Mouse (Mus musculus) layer of hippocampus, adult 9-11 months (tissue): Measurements from ENCODE around the gene Spsb1.

ENCODE experiments used
- DNase-seq: peaks from one replicate; pipeline ENCODE4 v3.0.0; 2022

Gene Spsb1

DNA sequence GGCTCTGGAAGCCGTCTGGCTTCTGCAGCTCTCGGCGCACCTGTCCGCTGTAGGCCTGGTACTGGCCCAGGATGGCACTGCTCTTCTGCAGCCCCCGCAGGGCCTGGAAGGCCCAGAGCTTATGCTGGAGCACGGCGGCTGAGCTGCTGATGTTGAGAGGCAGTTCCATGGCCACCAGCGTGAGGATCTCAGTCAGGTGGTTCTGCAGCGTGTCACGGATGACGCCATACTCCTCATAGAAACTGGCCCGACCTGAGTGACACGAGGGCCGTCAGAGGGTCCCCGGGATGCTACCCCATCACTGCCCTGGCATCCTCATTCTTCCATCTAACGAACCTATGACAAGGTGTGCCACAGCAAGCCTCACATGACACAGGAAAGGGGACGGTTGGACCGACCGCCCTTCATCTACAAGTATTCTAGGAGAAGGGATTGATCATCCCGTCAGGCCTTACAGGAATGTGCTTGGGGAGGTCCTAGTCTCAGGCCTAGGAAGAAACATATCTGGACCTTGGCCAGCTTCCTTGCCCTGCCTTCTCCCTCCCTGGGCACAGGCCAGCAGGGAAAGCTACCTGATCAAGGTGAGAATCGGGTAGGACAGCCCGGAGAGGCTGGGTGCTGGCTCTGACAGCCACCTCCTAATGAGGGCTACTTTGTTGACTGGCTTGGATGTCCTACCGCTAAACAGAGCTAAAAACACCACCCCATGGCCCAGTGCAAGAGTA lies 29.2 kb upstream of the Spsb1 start:
- DNase-seq: no peak

DNA sequence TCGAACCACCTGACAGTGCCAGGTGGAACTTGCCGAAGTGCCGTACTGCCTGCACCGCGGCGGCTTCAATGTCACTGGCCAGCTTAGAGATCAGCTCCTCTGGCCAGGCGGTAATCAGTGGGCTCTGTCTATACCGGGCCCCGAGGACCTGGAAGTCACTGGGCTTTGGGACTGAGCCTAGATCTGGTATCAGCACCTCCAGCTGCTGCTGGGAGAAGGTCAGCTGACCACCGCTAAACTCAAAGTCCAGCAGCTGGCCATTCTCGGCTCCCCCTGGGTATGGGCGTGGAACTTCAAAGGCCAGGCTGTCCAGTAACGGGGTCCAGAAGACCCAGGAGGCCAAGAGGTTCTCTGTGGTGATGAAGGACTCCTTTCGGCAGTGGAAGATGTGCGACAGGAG lies 27.3 kb upstream of the Spsb1 start:
- no peak for DNase-seq

DNA sequence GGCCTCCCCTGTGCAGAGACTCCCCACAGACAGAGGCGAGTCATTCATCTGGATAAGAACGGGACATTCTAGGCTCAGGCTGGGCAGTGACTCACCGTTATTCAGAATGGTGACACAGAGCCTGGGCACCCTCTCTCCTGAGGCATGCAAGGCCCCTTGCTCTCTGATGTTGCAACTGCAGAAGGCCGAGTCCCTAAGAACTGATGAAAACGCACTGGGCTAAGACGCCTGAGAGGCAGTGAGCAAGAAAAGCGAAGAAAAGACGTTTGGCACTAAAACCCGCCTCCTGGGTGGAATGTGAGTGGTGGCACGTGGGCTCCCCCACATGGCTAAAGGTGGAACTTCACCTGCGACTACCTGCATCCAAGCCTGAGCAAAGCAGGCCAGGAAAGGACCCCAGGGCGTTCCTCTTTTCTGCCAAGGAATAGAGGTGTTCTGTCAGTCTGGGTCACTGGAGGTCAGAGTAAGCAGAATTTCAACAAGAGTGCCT lies 25.0 kb upstream of the Spsb1 start:
- peak; percentile 77 for DNase-seq

DNA sequence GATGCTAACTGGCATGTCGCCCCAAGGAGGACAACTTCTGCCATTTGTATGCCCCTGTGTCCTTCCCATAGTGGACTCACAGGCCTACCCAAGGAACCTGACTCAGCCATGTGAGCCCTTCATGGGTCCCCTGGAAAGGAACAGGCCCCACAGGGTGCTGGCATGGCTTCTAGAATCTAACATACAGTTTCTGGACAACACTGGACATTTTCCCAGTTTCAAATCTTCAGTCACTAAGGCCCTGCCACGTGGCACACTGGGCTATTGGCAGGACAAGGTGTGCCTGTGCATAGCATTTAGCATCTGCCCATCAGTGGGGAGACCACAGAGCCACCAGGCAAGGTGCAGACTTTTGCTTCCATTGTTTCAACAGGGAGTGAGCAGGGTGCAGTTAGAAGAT lies 24.0 kb upstream of the Spsb1 start:
- no peak for DNase-seq

DNA sequence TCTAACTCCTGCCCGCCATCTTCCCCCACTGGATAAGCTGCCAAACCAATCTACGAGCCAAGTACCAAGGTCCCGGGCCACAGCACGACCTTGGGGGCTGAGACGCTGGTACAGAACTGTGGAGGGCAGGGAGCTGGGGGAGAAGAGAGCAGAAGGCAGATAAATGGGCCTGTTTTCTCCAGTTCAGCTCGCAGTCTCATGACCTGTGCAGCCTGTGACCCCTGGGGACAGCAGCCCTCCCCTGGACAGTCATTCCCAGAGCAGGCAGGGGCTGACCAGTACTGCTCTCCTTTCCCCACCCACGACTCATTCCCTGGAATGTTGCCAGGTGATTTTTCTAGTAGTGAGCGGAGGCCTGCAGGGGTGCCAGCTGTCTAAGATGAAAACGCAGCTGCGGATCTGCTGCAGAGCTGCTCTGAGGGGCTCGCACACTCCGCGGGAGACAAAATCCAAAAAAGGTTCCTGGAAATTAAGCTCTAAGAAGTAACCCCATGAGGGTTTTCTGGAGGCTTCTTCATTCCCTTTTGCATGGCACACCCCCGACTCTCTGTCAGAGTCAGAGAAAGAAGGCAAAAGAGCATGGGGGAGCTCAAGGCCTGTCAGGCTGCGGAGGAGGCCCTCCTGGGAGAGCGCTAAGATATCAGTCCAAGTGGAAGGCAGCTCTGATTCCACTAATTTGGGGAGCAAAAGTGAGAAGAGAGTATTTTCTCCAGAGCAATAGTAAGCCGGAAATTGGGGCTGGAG lies 23.1 kb upstream of the Spsb1 start:
- no peak for DNase-seq

DNA sequence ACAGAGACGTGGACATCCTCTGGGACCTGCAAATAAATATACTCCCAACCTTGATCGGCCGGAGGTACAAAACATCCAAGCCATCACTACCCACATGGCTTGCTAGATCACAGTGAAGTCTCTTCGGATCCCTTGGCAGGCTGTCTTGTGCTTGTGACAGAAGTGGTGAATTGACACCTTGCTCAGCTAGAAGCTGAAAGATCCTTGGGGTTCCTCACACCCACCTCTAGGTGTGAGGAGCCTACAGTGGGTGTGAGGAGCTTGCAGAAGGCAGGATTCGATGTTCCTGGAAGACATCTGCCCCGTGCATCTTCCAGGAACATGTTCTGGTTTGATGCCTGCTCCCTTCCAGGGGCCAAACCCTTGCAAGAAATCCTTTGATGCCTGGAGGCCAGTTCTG lies 22.3 kb upstream of the Spsb1 start:
- no peak for DNase-seq

DNA sequence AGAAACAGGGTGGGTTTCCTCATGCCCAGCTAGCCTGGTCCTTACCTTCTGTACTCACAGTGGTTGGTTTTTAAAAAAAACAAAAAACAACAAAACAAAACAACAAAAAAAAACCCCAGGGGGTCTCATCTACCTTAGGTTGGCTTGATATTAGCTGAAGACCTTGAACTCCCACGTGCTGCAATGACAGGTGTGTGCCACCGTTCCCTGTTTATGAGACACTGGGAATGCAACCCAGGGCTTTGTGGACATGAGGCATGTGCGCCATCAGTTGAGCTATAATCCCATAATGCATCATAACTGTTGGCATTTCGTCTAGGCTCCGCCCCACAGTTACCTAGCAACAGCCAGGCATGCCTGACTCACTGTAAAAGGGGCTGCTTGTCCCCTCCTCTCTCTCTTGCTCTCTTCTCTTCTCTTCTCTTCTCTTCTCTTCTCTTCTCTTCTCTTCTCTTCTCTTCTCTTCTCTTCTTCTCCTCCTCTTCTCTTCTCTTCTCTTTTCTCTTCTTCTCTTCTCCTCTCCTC lies 20.9 kb upstream of the Spsb1 start:
- no peak for DNase-seq

DNA sequence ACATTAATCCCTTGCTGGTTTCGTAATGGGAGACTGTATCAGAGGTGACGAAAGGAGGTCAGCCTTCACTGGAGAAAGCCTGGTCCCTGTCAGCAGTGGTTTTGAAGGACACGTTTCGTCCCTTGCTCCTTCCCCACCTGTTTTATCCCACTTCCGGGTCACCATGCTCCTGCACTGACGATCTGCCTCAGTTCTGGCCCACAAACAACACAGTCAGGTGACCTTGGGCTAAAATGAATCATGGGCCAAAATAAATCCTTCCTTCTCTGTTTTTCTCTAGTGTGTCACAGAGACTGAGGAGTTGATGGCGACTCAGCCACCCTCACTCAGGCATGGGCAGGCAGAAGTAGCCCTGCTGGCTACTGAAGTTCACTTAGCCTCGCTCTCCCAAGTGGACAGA lies 20.4 kb upstream of the Spsb1 start:
- DNase-seq: no peak

DNA sequence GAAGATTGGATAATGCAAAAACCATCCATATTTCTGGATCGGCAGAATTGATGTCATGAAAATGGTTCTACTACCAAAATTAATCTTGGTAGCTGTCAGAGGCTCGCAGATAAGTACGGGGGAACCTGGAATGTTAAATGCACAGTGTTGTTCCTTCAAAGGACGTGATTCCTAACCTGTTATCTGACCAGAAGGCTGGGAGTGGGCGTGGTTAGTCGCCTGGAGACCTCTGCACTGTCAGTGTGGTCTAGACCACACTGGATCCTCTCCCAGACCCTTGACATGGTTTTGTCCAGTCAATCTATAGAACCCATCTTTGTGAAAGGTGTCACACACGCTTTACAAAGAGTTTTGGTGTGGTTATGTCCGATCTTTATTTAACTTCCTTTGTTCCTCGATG lies 16.6 kb upstream of the Spsb1 start:
- DNase-seq: no peak

DNA sequence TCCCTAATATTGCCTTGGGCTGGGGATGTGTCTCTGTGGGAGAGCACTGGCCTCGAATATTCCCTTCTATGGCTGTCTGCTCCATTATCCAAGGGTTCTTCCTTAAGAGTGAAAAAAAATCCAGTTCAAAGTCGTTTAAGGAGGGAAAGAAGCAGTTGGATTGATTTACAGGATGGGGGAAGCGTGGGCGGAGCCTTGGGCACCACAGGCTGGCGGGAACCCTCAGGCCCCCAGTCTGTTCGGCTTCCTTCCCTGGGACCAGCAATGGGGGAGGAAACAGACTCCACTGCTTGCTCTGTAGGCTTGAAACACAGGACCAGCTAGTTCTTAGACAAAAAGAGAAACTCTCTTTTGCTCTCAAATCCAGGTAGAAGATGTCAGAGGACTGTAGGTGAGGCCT lies 13.7 kb upstream of the Spsb1 start:
- no peak for DNase-seq

DNA sequence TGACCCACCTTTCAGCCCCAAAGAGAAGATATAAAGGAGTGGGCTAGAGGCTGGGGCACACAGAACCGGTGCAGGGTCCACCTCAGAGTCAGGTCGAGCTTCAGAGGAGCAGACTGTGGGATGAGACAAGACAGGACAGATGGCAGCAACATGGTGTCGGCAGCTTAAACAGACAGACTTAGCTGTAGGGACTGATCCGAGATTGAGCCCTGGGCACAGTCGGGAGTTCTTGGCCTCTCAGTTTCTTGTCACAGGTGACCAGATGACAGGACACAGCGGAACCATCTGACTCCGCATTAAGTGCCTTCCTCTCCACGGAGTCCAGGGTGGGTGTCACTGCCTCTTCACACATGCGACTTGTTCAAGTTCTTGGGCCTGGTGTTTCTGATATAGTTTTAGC lies 12.1 kb upstream of the Spsb1 start:
- DNase-seq: no peak

DNA sequence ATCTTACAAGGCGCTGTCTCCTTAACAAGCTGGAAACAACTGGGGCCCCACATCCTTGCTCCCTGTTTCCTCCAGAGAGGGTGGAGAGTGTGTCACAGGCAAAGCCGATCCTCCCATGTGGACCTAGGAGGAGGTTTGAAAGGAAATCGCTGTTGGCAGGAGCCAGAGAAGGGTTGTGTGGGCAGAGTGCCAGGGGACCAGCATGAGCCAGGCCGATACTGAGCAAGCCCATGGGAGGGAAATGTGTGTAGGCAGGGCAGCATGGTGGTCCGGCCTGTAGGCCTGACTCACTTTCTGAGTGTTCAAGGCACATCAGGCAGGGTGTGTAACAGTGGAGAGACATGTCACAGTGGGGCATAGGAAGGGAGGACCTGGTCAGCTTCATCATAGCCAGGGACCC lies 11.4 kb upstream of the Spsb1 start:
- DNase-seq: no peak

DNA sequence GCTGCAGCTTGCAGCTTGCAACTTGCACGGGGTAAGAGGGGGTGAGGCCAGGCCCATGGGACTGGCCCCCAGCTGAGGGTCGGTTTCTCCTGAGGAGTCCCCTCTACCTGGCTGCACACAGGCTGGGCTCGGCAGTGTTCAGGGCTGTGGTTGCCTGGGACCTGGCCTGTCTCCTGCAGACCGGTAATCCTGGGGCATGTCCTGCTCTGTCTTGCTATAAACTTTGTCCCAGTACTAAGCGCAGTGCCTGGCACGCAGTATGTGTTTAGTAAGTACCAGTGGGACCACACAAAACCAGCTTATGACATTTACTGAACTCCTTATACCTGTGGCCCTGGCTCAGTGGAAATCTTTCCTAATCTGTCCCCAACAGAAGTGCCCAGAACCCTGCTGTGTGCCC lies 10.8 kb upstream of the Spsb1 start:
- no peak for DNase-seq

DNA sequence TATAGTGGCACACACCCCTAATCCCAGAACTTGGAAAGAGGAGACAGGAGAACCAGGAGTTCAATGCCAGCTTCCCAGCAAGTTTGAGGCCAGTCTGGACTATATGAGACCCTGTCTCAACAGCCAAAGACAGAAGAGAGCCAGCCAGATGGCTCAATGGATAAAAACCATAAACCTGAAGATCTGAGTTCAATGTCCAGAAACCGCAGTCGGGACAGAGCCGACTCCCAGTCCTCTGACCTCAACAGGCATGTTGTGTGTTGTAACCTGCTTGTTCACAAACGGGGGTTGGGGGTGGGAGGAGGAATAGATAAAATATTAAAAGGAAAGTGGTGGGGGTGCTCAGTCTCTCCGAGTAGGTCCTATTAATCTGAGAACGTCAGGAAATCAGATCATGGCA lies 10.4 kb upstream of the Spsb1 start:
- DNase-seq: no peak

DNA sequence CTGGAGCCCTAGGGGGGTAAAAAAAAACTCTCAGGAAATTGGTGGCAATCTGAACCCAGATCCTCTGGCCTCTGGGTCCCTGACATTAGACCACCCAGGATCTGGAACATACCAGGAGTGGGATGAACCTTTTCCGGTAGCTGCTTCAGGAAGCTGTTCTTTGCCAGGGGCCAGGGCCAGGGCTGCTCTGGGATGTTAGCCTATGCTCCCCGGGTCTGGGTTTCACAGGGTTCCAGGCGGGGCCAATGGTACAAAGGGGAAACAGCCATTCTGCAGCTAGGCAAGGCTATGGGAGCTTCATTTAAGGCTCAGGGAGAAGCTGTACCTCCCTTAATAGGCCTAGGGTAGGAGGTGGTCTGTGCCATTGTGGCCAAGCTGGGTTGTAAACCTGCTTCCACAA lies 9.9 kb upstream of the Spsb1 start:
- DNase-seq: no peak

DNA sequence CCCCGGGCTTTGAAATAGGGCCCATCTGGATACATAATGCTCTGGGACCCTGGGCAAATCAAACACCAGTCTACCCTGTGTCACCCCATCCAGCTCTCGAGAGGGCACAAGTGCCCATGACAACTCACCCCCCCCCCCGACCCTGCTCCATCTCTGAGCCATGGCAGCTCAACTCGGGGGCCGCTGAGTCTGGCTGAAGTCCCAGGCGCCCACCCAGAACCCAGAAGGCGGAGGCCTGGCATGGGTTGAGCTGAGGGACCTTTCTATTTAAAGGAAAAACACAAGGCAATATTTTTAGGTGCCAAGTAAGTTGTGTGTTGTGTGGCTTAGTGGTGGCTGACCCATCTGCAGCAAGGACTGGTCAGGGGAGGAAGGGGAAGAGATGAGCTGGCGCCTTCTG lies 9.4 kb upstream of the Spsb1 start:
- DNase-seq: no peak

DNA sequence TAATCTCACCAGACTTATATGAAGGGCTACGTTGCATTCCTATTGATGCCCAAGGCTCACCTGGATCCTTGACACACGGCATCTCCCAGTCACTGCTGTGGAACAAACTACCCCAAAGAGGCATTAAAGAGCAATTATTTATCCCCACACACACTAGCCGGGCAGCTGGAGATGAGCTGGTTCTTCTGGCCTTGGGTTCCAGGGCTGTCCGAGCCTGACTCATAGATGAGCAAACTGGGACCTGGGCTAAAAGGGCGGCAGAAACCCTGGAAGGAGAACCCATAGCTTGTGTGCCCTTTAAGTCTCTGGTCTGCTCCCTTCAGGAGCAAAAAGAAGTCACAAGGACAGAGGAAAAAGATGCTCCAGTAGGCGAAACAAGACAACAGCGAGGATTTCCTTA lies 5.5 kb upstream of the Spsb1 start:
- no peak for DNase-seq

DNA sequence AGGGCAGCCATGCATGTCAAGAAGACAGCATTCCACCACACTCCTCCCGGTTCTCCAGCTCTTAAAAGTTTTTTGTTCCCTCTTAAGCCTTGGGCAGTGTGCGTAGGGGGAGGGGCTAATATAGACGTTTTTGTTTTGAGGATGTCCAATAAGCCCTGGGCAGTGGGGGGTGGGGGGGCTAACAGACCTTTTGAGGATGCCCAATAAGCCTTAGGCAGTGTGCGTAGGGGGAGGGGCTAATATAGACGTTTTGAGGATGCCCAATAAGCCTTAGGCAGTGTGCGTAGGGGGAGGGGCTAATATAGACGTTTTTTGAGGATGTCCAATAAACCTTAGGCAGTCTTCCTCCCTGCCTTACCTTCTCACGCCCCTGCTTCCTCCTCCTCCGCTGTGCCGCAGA lies 5.0 kb upstream of the Spsb1 start:
- DNase-seq: no peak

DNA sequence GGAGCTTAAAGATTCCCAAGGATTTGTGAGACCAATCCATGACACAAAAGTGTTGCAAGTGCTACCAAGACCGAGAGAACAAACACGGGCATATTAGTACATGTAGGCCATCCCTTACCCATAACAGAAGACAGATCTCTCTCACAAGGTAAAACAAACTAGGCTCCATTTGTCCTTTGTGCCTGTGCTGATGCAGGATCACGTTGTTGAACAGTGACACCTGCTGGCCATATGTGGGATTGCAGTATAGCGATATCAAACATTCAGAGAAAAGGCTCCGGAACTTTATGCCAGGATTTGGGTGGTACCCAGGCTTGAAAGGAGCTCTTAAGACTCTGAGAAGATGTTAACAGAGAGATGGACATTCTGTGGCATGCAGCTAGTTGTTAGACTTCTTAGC lies 3.7 kb upstream of the Spsb1 start:
- peak; percentile 80 for DNase-seq

DNA sequence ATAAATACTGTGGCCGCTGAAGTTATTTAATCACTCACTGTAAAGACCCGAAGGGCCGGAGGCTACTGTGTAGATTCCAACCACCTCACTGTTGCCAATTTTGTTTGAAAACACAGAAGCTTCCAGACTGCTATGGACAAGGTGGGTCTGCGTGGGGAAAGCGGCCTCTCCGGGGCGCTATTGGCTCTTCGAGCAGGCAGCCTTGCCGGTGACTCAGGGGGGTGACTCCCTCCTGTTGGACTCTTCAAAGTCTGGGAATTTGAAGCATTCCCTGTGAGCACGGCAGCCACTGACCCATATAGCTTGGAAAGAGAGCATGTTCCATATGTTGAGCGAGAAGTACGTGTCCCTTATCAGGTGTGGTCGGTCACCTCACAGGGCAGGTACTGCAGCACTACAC lies 1.2 kb upstream of the Spsb1 start:
- DNase-seq: no peak

DNA sequence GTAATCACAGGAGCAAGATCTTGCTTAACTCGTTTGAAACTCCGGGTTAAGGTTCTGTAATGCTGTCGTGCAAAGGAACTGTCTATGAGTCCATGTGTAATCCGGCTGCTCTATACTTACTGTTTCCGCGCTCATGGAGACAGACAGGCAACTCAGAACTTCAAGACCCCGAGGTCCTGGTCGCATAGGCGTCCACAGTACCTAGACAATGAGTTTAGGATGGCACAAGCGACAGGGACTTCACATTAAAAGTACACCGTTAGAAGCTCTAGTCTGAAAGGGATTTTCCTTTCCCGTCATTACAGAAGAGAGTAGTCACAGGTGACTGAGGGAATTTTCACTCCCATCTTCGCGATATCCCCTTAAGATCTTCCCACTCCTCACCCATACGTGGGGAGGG lies 788 bp upstream of the Spsb1 start:
- DNase-seq: no peak

DNA sequence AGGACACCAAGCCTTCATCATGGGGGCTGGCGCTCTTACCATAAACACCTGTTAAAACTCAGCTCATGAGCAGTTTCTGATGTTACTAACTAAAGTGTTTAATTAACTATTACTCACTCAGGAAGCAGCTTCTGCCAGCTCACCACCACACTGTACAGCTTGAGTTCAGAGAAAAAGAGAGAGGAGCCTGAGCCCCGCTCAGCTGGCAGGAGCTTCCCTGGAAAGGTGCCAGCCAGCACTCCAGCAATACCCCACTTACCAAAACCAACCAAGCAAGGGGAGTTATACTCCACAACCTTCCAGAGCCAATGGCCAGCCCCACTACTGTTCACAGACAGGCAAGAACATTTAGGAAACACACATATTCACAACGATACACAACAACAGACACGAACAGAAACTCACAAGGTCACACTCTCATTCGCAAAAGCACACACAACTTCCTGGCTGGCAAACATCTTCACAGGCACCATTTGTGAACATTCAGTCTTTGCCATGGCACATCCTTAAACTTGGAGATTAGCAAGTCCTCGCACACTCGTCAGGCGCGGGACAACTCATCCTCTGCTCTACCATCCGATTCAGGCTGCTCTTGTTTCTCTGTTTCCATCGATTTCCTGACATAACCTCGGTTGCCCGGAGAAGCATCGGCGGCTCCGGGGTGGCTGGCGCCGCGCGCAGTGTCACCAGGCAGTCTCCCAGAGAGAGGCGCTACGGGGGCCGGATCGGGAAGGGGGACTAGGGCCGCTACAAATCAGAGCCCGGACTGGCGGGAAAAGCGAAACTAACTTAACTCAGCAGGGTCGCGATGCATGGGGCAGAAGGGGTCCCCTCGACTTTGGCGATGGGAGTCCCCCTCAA lies 992 bp downstream of the Spsb1 start:
- DNase-seq: peak; percentile 69

DNA sequence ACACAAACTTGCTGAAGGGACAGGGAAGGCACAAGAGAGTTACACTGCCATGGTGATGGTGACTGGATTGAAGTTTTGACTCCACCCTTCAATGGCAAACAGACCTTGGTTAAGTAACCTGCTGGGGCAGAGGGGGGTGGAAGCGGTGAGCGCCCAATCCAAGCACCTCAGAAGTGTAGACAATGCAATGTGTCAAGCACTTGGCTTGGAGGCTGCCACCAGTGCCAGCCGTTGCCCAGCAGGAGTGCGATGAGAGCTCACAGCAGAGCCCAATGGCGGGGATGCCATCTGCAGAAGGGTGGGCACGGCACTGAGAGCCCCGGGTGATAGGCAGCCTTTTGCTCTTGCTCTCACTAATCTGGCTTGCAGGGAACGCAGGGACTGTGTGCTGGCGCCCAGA lies 2.6 kb downstream of the Spsb1 start:
- no peak for DNase-seq

DNA sequence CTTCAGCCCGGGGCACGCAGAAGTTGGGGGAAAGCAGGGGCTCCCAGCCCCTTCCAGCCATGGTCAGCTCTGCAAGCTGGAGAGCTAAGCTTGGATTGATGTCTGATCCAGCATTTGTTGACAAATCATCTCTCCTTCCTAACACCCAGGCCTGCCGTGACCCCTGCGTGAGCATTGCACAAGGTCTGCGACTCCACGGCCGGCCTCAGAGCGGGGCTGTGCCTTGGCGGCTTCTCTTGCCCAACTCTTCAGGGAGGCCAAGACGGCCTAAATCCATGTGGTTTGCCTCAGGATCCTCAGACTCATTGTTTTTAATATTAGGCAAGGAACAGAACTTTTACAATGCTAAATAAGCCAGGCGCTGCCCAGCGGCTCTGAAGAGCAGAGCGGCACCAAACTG lies 3.6 kb downstream of the Spsb1 start:
- no peak for DNase-seq
